Mouse (Mus musculus): Measurements from ENCODE around the gene C1qa.

GRCm38 (mm10) chr4:136860022-136860421 lies 38.6 kb downstream of the C1qa start:
- TF ChIP-seq NANOG (IDR thresholded peaks at IDR 0.05; ENCODE audit: borderline replicate concordance, low read length) = no peak
- peak; percentile 54 for TF ChIP-seq CTCF (conservative IDR thresholded peaks at IDR 0.05; ENCODE audit: low read length)

All from E14TG2a.4 (cell line).